Mouse (Mus musculus): ENCODE data around the gene Kyat1.

DNA sequence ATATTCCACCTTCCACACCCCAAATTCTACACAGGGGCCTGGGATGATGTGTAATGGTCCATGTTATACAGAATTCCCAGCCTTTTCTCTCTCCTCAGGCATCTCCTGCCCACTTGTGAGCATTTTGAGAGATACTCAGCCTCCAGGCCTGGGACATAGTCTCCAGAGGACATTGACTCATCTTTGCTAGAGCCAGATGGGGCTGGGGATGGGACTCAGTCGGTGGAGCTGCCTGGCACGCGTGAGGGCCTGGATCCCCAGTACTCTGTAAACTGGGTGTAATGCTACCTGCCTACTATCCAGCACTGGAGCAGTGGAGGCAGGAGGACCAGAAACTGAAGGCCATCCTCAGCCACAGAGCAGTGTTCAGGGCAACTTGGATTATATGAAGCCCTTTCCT, 43.5 kb upstream of the Kyat1 start:
- TF ChIP-seq CTCF (conservative IDR thresholded peaks at IDR 0.05; ENCODE audit: low read length) = no peak
- no peak for TF ChIP-seq NANOG (IDR thresholded peaks at IDR 0.05; ENCODE audit: borderline replicate concordance, low read length)

All from E14TG2a.4 (cell line).